Mouse (Mus musculus) MEL (cell line): ENCODE data around the gene Npat. TPM values are rescaled to one million over a fixed set of nuclear protein-coding genes. Genes with fewer than 3 reads are reported as not detected.

Experiments used
- DNase-seq: peaks from one replicate; pipeline ENCODE4 v3.0.0; 2011; ENCODE audit warnings: low read depth, low spot score
- H3K27ac ChIP-seq: 2 replicates; pipeline ENCODE4 v1.5.1; 2012; ENCODE audit warnings: low read depth, mild to moderate bottlenecking, control low read depth, low read length, moderate library complexity; ENCODE audit not compliant: control insufficient read depth
- H3K27me3 ChIP-seq, 2 experiments: fragments of 150-350 bp in 1 of 2; sonication (generic) in 1 of 2; 2 replicates each; pipeline ENCODE4 v1.6.1; 2012; ENCODE audit warnings: low read length in 2 of 2, mild to moderate bottlenecking in 2 of 2, improper control_type of control experiment in 1 of 2, moderate library complexity in 1 of 2; ENCODE audit not compliant: insufficient read depth in 2 of 2, control insufficient read depth in 1 of 2
- H3K36me3 ChIP-seq, 2 experiments: 2 replicates each; pipeline ENCODE4 v1.6.1; 2012 to 2014; ENCODE audit warnings: low read length in 2 of 2, improper control_type of control experiment in 1 of 2, inconsistent platforms in 1 of 2, mild to moderate bottlenecking in 1 of 2; ENCODE audit not compliant: insufficient read depth in 2 of 2, control insufficient read depth in 1 of 2
- H3K4me1 ChIP-seq, 2 experiments: fragments of 150-350 bp in 1 of 2; sonication (generic) in 1 of 2; 2 replicates each; pipeline ENCODE4 v1.6.1; 2012; ENCODE audit warnings: low read length in 2 of 2, improper control_type of control experiment in 1 of 2, mild to moderate bottlenecking in 1 of 2; ENCODE audit not compliant: insufficient read depth in 2 of 2, control insufficient read depth in 1 of 2
- H3K4me3 ChIP-seq, 2 experiments: fragments of 150-350 bp in 1 of 2; sonication (generic) in 1 of 2; 2 replicates each; pipeline ENCODE4 v1.5.1; 2012; ENCODE audit warnings: low read depth in 2 of 2, low read length in 2 of 2, mild to moderate bottlenecking in 2 of 2, moderate library complexity in 2 of 2, control low read depth in 1 of 2, improper control_type of control experiment in 1 of 2; ENCODE audit not compliant: control insufficient read depth in 1 of 2, insufficient read depth in 1 of 2
- H3K79me2 ChIP-seq: 2 replicates; pipeline ENCODE4 v1.6.1; 2012; ENCODE audit warnings: mild to moderate bottlenecking, low read length, moderate library complexity; ENCODE audit not compliant: control insufficient read depth, poor library complexity, insufficient read depth
- H3K9ac ChIP-seq: 2 replicates; pipeline ENCODE4 v1.6.1; 2012; ENCODE audit warnings: low read depth, mild to moderate bottlenecking, control low read depth, low read length, moderate library complexity; ENCODE audit not compliant: control insufficient read depth, poor library complexity, severe bottlenecking
- H3K9me3 ChIP-seq: fragments of 150-350 bp; sonication (generic); replicated peaks from 2 replicates; pipeline ENCODE4 v1.6.1; 2012; ENCODE audit warnings: mild to moderate bottlenecking, low read length, improper control_type of control experiment, moderate library complexity; ENCODE audit not compliant: insufficient read depth
- CHD1 ChIP-seq: IDR thresholded peaks from 2 replicates; pipeline ENCODE4 v1.6.1; 2012; ENCODE audit warnings: low read depth, mild to moderate bottlenecking, inconsistent platforms, low read length, improper control_type of control experiment
- CHD2 ChIP-seq: IDR thresholded peaks from 2 replicates; pipeline ENCODE4 v1.6.1; 2011; ENCODE audit warnings: low read length, improper control_type of control experiment
- CTCF ChIP-seq, 3 experiments: IDR thresholded peaks in 2 of 3; conservative IDR thresholded peaks in 1 of 3; 2 replicates each; pipeline ENCODE4 v1.5.1; 2011 to 2012; ENCODE audit warnings: low read length in 3 of 3, low read depth in 2 of 3, mild to moderate bottlenecking in 2 of 3, improper control_type of control experiment in 1 of 3, inconsistent platforms in 1 of 3, mixed read lengths in 1 of 3, moderate library complexity in 1 of 3; ENCODE audit not compliant: control insufficient read depth in 1 of 3, insufficient read depth in 1 of 3, poor library complexity in 1 of 3, severe bottlenecking in 1 of 3
- ELF1 ChIP-seq: IDR thresholded peaks from 2 replicates; pipeline ENCODE4 v1.6.1; 2014; ENCODE audit warnings: low read depth, mild to moderate bottlenecking, inconsistent platforms, low read length, improper control_type of control experiment, moderate library complexity
- ETS1 ChIP-seq: IDR thresholded peaks from 2 replicates; pipeline ENCODE4 v1.6.1; 2012; ENCODE audit warnings: low read depth, mild to moderate bottlenecking, inconsistent platforms, low read length, improper control_type of control experiment, moderate library complexity
- GABPA ChIP-seq: IDR thresholded peaks from 2 replicates; pipeline ENCODE4 v1.6.1; 2012; ENCODE audit warnings: low read depth, mild to moderate bottlenecking, inconsistent platforms, low read length, improper control_type of control experiment, moderate library complexity
- HCFC1 ChIP-seq: IDR thresholded peaks from 2 replicates; pipeline ENCODE4 v1.6.1; 2012; ENCODE audit warnings: low read depth, mild to moderate bottlenecking, inconsistent platforms, low read length, improper control_type of control experiment, moderate library complexity
- JUND ChIP-seq: IDR thresholded peaks from 2 replicates; pipeline ENCODE4 v1.6.1; 2011; ENCODE audit warnings: low read depth, mild to moderate bottlenecking, improper control_type of control experiment, low read length
- KAT2A ChIP-seq: conservative IDR thresholded peaks from 2 replicates; pipeline ENCODE4 v1.6.1; 2012; ENCODE audit warnings: low read depth, low read length, improper control_type of control experiment, inconsistent platforms
- MAZ ChIP-seq: IDR thresholded peaks from 2 replicates; pipeline ENCODE4 v1.6.1; 2012; ENCODE audit warnings: low read depth, mild to moderate bottlenecking, inconsistent platforms, low read length, improper control_type of control experiment
- MEF2A ChIP-seq: IDR thresholded peaks from 2 replicates; pipeline ENCODE4 v1.6.1; 2014; ENCODE audit warnings: low read depth, mild to moderate bottlenecking, inconsistent platforms, low read length, improper control_type of control experiment; ENCODE audit not compliant: poor library complexity, insufficient replicate concordance, severe bottlenecking; ENCODE audit errors: extremely low read depth
- POLR2AphosphoS5 ChIP-seq: IDR thresholded peaks from 2 replicates; pipeline ENCODE4 v1.6.1; 2012; ENCODE audit warnings: low read depth, borderline replicate concordance, mild to moderate bottlenecking, inconsistent platforms, low read length, moderate library complexity, mixed read lengths
- RAD21 ChIP-seq: IDR thresholded peaks from 2 replicates; pipeline ENCODE4 v1.6.1; 2011; ENCODE audit warnings: mild to moderate bottlenecking, low read depth, low read length, improper control_type of control experiment
- SMC3 ChIP-seq: IDR thresholded peaks from 2 replicates; pipeline ENCODE4 v1.6.1; 2011; ENCODE audit warnings: low read depth, low read length, improper control_type of control experiment
- TAL1 ChIP-seq: IDR thresholded peaks from 2 replicates; pipeline ENCODE4 v1.6.1; 2012; ENCODE audit warnings: mild to moderate bottlenecking, inconsistent platforms, low read length, moderate library complexity, mixed read lengths
- ZC3H11A ChIP-seq: IDR thresholded peaks from 2 replicates; pipeline ENCODE4 v1.6.1; 2012; ENCODE audit warnings: low read depth, mild to moderate bottlenecking, inconsistent platforms, low read length, improper control_type of control experiment
- ZMIZ1 ChIP-seq: IDR thresholded peaks from 2 replicates; pipeline ENCODE4 v1.6.1; 2012; ENCODE audit warnings: low read depth, mild to moderate bottlenecking, inconsistent platforms, low read length, improper control_type of control experiment, moderate library complexity
- ZNF384 ChIP-seq: IDR thresholded peaks from 2 replicates; pipeline ENCODE4 v1.6.1; 2012; ENCODE audit warnings: low read depth, mild to moderate bottlenecking, inconsistent platforms, low read length, improper control_type of control experiment
- polyA plus RNA-seq, 2 experiments: library from polyadenylated mRNA; stranded (reverse) in 1 of 2; unstranded in 1 of 2; fragments of >175 nt in 1 of 2; fragments of >200 nt in 1 of 2; gene quantifications; 2 replicates each; pipeline versions ENCODE4 v1.2.1 to v1.2.4; 2012; ENCODE audit warnings: low replicate concordance in 2 of 2, low read depth in 1 of 2; ENCODE audit not compliant: insufficient read length in 2 of 2, insufficient read depth in 1 of 2, missing spikeins in 1 of 2
- total RNA-seq: library from RNA; depleted of rRNA; stranded (reverse); fragments of 300-350 nt; gene quantifications from 2 replicates; pipeline ENCODE4 v1.2.3, GENCODE M21; 2012

The Npat gene
- total and polyA plus RNA-seq, 3 experiments: 12.5 to 16.4 TPM; not detected in 1

- no peak for TF ChIP-seq HCFC1
- no peak for TF ChIP-seq MEF2A
- TF ChIP-seq SMC3: no peak
- TF ChIP-seq ETS1: no peak
- no peak for TF ChIP-seq ZMIZ1
- TF ChIP-seq ELF1: no peak
- no peak for TF ChIP-seq CHD2
- no peak for TF ChIP-seq ZNF384
- TF ChIP-seq KAT2A: no peak
- TF ChIP-seq ZC3H11A: no peak
- TF ChIP-seq CTCF (IDR thresholded peaks at IDR 0.05 in 2 of 3, conservative IDR thresholded peaks at IDR 0.05 in 1 of 3; ENCODE audit: control insufficient read depth in 1 of 3, insufficient read depth in 1 of 3, low read depth in 2 of 3, low read length in 3 of 3, poor library complexity in 1 of 3, severe bottlenecking in 1 of 3): no peak
- no peak for TF ChIP-seq POLR2AphosphoS5
- no peak for TF ChIP-seq MAZ
- TF ChIP-seq TAL1: no peak
- TF ChIP-seq CHD1: no peak
- no peak for TF ChIP-seq RAD21
- no peaks in the 10 kb centered on the region for H3K9me3 ChIP-seq
- peaks cover 0 to 20% of the 10 kb centered on the region in 2 experiments; a peak in 2 of 4 replicates for H3K36me3 ChIP-seq
- peaks cover 8 to 18% of the 10 kb centered on the region in 2 experiments; a peak in 3 of 4 replicates for H3K4me1 ChIP-seq
- no peak overlapping the region for H3K27ac ChIP-seq
- no peaks in the 10 kb centered on the region for H3K27me3 ChIP-seq
- peaks cover 10% of the 10 kb centered on the region for H3K79me2 ChIP-seq
- H3K4me3 ChIP-seq: no peak overlapping the region
- DNase-seq: no peak
- H3K9ac ChIP-seq: no peak overlapping the region
Measured at GRCm38 (mm10) chr9:53607816-53608215, 71.0 kb downstream of the Npat start.

- TF ChIP-seq GABPA (no peak), JUND (peak; percentile 86; the same call in 1 of the 2 replicates)
- Histone ChIP-seq H3K27ac (peak overlapping the region; percentile 69), H3K36me3 (peaks cover 0 to 9% of the 10 kb centered on the region in 2 experiments; a peak in 2 of 4 replicates), H3K4me3 (peak overlapping the region; percentile 67 to 86), H3K79me2 (peaks cover 10% of the 10 kb centered on the region), H3K9me3 (no peaks in the 10 kb centered on the region), H3K27me3 (no peaks in the 10 kb centered on the region), H3K9ac (peak overlapping the region; percentile 93), H3K4me1 (peaks cover 0 to 5% of the 10 kb centered on the region in 2 experiments; a peak in 2 of 4 replicates)
- peak; percentile 30 for DNase-seq
Measured at GRCm38 (mm10) chr9:53609306-53609967, 72.6 kb downstream of the Npat start.
